Mouse (Mus musculus): ENCODE results near the gene Supt5. TPM values are rescaled to one million over a fixed set of nuclear protein-coding genes. Genes with fewer than 3 reads are reported as not detected.

Gene Supt5
- polyA plus RNA-seq, 1 experiment, result 106 TPM

DNA sequence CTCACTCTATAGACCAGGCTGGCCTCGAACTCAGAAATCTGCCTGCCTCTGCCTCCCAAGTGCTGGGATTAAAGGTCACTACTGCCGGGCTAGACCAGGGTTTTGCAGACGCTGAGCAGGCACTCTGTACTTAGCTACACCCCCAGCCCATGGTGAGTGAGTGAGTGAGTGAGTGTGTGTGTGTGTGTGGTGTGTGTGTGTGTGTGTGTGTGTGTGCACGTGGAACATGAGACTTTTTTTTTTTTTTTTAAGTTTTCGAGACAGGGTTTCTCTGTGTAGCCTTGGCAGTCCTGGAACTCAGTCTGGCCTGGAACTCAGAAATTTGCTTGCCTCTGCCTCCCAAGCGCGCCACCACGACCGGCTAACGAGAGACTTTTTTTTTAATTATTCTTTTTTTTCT, 36.1 kb upstream of the Supt5 start:
- DNase-seq (ENCODE audit: low read depth), result no peak

DNA sequence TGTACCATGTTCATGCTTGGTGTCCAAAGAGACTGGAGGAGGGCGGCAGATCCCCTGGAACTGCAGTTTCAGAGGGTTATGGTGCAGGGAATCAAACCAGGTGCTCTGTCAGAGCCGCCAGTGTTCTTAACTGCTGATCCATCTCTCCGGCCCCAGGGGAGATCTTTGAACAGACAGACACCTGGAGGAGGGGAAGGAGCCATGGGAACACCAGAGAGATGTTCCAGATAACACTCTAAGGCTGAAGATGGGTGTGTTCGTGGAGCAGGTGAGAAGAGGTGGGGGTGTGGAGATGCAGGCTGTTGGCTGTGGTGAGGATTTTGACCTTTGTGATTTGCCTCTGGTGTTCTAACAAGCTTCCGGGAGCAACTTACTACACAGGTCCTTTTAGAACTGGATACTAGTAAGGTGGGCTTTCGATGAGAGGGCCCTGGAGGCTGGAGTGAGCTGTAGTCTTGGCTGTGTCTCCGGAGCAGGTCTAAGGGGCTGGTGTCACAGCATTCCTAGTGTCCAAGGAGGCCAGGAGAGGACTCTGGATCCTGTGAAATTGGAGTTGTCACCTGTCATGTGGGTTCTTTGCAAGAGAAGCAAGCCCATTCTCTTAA, 35.4 kb upstream of the Supt5 start:
- no peak for DNase-seq (ENCODE audit: low read depth)

DNA sequence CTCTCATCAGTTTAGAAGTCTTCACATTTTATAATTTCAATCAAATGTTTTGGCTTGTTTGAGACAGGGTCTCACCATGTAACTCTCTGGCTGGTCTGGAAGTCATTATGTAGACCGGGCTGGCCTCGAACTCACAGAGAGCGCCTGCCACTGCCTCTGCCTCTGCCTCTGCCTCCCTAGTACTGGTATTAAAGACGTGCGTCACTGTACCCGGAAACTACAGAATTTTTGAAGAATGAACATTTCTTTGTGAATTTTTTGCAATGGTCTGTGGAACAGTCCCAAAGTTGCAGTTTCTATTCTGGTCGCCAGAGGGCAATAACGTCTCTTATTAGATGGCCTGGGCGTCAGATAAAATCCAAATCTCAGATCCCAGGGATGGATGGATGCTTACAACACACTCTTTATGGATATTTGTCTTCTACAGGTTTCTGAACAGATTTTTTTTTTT, 34.6 kb upstream of the Supt5 start:
- no peak for DNase-seq (ENCODE audit: low read depth)

DNA sequence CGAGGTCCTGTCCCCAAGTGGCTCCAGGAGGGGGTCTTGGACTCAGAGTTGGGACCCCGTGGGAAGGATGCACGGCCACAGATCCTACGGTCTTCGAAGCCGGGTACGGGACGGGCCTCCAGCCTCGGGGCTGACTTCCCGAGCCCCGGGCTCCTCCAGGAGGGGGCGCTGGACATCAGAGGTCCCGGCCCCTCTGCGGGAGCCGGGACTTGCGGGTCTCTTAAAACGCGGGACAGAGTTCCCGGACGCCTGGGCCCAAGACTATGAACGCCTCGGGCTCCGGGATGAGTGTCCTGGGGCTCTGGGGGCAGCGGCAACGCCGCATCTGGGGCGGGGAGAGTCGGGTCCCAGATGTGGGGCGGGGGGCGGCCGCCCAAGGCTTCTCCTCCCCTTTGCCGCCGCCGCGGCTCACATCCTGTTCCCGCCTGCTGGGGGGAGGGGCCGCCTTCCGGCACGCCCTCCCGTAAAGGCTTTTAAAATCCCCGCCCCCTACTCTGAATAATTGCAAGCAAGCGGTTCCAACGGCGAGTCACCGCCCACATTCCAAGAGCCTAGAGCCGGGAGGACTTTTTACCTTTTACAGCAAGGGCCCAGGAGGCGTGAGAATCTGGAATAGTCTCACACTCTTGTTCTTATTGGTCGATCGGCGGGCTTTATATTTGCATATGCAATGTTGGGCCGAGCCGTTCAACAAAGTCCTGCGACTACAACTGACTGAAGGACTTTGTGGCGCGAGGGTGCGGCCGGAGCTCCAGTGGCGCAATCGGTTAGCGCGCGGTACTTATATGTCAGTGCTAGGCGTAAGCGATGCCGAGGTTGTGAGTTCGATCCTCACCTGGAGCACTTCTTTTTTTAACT, 33.9 kb upstream of the Supt5 start, which contains the start of gene Plekhg2:
TSS of gene Plekhg2 (minus strand) at position 349 of the 858 bp plus-strand sequence.
- DNase-seq (ENCODE audit: low read depth), result no peak

DNA sequence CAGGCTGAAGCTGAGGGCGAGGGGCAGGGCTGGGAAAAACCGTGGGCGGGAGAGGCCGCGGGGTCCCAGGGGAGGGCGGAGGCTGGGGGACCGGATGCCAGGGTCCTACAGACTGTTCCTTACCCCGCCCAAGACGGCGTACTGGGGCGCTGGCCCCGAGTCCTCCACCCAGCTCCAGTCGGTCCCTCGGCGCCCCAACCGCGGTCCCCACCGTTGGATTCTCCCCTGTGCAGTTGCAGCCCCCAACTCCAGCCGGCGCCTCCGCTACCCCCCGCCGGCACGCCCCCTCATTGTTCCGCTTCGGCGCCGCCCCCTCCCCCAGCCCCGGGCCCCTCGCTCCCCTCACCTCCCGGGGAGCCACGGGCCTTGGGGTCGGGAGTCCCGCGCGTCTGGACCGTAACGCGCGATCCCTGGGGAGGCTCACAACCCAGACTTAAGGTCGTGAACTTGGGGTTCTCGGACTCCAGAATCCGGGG, 33.0 kb upstream of the Supt5 start:
- no peak for DNase-seq (ENCODE audit: low read depth)

DNA sequence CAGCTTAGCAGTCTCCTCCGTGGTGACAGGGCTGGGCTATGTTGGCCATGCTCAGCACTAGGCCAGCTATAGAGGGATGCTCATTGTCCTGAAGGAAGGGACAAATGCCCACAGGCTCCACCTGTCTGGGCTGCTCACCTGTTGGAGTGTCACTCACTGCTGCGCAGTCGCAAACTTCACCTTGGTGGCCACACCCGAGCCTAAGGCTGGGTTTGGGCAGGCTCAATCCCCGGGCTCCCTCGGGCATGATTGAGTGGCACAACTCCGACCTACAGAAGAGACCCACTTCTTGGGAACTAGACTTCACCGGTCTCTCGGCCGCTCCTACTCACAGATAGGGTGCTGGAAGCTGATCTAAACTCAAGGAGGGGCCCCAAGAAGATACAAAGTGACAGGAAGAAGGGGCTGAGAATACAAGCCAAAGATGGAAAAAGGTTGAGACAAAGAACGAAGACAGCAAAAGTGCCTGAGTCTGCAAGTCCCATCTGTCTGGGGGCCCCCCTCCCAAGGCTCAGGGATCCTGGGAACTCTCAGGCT, 32.5 kb upstream of the Supt5 start:
- no peak for DNase-seq (ENCODE audit: low read depth)

DNA sequence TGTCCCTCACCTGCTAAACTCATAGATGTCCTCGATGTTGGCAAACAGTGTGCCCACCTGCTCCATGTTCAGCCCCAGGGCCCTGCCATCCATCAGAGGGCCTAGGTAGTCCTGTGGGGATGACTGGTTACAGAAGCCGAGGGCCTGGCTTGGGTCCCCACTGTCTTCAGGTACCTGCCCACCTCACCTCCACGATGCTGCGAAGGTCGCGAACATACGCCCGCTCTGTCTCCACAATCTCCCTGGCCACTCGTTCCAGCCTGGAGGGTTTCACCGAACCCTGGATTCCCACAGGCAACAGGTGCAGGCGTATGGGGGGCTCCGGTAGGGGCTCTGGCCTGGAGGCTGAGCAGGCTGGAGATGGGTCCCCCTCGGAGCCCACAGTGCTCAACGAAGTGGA, 31.5 kb upstream of the Supt5 start:
- DNase-seq (ENCODE audit: low read depth), result no peak

DNA sequence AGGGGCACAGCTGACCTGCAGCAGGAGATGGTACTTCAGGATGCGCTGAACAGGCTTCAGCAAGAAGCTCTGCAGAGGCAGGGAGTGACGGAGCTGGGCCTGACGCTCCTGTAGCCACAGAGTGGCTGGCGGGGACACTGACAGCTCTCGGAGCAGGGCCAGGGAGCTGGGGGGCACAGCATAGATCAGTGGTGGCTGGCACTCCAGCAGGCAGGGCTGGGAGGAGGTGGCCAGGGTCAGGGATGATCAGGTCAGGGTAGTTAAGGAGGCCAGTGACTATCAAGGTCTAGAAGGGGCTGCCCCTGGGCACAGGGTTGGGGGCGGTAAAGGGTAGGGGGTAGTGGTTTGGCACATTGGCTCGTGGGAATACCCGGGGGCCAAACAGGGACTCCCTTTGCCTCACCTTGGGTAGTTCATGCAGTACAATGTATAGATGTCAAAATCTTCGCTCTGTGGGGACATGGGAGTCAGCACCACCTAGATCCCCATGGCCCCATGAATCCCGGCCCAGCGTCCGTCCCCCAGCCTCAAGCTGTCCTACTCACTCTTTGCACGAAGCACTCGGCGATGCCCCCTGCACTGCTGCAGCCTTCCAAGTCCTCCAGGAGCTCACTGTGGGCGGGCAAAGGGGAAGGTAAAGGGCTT, 29.9 kb upstream of the Supt5 start:
- DNase-seq (ENCODE audit: low read depth), result no peak

DNA sequence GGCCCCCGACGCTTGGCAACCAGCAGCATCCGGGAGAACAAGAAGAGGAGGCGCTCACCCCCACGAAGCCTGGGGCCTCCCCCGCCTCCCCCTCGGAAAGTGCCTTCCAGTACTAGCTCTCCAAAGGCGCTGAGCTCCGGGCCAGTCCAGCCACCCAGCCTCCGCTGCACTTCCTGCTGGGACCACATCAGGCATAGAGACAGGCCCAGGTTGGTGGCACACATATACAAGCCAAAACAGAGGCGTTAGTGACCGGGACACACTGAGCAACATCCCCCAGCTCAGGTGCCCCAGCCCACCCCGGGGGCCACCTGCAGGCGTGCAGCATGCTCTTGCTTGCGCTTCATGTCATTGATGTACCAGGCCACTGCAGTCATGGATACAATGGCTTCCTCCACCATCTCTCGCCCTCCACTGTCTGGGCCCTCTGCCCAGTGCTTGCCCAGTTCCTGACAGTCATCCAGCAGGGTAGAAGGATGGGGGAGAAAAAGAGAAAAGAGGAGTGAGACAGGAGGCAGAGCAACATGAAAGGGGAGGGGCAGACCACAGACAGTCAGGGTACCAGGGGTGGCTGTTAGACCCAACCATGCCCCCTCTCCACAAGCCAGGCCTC, 29.2 kb upstream of the Supt5 start:
- no peak for DNase-seq (ENCODE audit: low read depth)

DNA sequence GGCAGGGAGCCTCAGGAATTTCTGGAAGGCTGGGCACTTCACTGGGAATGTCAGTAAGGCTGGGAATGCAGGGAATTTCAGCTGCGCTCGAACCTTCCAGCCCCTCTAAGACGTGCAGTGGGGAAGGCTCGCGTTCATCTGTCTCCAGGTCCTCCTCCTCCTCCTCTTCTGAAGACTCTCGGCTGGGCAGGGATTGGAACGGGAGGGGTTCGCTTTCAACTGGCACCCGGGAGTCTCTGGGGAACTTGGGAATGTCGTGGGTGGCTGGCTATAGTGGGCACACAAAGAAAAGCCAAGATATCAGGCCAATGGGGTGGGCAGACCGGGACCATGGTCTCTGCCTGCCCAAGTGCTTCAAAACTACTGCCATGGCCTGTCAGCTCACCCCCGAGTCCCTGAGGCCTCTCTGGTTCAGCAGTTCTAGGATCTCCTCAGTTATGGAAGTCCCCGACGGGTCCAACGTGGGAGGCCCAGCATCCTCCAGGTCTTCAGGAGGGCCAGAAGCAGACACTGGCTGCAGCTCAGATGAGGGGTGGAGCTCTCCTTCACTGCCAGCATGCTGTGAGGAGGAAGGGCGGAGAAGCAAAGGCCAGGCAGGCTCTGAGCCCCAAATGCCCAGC, 24.0 kb upstream of the Supt5 start:
- no peak for DNase-seq (ENCODE audit: low read depth)

DNA sequence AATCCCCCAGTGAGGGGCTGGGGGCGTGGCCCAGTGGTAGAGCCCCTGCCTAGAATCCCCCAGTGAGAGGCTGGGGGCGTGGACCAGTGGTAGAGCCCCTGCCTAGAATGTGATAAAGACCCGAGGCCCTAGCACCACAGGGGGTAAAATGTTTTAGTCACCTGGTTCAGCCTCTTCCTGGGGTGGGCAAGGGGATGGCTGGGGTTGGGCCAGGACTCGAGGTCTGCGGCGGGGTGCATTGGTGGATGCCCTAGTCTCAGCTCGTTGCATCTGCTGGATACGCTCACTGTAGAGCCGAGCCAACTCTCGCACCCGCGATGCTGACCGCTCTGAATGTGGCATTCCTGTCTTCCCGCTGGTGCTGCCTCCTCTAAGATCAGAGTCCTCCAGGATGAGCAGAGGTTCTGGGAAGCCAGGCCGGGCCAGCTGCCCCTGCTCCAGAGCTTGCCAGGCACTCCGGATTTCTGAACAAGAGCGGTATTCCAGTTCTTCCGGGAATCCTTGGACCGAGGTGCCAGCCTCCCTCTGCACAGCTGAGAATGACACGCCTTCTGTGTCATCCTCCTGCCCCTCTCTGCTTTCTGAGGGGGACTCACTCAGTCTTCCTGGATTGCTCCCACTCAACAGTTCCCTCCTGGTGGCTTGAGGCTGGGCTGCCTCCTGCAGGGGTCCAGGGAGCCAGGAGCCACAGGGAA, 23.2 kb upstream of the Supt5 start:
- DNase-seq (ENCODE audit: low read depth), result no peak

DNA sequence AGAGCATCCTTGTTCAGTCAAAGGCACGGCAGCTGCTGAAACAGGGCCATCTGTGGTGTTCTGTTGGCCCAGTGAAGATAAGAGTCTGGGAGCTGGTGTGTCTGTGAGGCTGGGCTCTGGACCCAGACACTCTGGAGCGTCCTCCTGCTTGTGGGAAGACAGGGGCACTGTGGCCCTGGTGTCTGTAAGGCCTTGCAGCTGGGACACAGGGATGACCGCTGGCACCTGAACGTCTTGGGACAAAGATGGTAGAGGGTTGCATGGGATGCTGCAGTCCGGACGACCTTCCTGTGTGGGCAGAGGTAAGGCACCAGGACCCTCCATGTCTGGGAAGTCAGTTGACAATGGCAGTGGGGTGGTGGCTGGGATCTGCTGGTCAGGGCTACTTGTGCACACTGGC, 21.7 kb upstream of the Supt5 start:
- DNase-seq (ENCODE audit: low read depth), result no peak

DNA sequence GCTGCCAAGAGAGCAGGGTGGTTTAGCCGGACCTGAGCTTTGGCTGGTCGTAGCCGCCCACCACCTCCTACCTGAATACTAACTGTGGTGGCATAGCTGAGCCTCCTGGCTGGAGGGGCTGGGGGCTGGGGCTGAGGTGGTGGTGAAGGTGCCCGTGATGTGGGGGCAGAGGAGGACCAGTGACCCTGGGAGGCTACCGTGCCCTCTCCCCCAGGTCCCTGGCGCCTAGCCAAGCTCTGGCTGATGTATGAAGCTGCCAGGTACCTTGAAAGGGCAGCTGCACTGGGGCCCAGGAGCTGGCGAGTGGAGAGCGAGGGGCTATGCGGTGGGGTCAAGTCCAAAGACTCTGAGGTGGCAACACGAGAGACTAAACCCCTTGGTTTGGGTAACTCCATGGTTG, 21.3 kb upstream of the Supt5 start:
- DNase-seq (ENCODE audit: low read depth), result no peak

DNA sequence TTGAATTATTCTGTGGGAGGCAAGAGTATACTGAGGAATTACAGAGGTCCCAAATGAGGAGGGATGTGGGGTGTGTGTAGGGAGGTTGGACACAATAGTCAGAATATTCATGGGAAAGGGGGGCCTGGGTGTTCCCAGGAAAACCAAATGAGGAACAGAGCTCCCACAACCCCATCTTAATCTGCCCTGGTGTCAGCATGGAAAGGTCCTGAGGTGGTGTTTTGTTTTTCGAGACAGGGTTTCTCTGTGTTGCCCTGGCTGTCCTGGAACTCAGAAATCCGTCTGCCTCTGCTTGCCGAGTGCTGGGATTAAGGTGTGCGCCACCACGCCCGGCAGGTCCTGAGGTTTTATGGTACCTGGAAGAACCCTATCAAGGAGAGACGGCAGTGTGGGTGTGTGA, 19.9 kb upstream of the Supt5 start:
- DNase-seq (ENCODE audit: low read depth), result no peak

DNA sequence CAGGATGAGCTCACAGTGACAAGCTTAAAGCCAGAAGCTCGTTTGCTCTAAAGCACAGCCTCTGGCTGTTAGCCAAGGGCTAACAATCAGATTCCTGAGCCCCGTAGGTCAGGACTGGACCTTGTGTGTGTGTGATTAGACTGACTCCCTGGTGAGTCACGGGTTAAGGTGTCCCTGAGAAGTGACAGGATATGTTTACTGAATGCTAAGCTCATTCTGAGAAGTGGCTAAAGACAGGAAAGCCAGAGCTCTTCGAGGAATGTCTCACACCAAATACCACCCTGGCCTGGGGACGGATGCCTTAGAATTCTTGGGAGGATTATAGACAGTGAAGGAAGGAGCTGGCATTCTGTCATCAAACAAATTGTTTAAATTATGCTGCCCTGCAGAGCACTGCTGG, 19.4 kb upstream of the Supt5 start:
- DNase-seq (ENCODE audit: low read depth), result no peak

DNA sequence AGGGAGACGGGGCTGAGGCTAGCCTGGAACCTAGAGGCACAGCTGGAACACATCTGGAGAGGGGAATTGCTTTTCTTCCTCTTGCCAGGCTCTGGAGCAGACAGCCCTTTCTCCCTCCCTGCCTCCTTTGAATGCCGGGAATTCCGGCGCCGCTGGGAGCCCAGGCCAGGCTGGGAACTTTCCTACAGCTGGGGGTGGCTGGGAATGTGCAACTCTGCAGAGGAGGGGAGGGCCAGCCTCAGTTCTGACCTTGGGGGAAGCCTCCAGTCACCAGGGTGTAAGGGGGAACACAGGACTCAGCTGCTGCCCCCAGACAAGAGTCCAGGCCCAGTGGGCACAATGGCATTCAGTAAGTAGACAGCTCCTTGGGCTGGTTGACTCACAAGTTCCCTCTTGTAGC, 18.4 kb upstream of the Supt5 start:
- no peak for DNase-seq (ENCODE audit: low read depth)

DNA sequence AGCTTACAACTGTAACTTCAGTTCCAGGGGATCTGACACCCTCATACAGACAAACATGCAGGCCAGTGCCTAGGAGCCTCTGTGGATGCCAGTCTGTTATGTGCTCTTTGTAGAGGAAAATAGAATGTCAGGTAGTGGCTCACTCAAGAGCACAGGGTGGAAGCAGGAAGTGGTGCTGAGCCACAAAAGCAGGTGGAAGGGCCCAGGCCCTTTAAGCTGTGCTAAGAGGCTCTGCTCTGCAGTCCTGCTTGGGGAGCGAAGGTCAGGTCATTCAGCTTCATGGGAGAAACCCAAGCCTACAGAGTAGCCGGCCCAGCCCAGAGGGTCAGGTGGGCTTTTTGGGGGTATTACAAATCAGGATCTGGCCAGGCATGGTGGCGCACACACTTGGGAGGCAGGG, 16.7 kb upstream of the Supt5 start:
- no peak for DNase-seq (ENCODE audit: low read depth)

DNA sequence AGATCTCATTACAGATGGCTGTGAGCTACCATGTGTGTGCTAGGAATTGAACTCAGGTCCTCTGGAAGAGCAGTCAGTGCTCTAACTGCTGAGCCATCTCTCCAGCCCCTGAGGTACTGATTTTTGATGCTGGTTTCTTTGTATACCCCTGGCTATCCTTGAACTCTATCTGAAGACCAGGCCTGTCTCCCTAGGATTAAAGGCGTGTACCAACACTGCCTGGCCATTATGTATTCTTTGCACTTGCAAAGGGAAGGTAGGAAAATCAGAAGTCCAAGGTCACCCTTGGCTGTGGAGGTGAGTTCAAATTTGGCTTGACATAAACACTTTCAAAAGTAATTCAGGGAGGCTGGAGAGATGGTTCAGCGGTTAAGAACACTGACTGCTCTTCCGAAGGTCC, 16.1 kb upstream of the Supt5 start:
- no peak for DNase-seq (ENCODE audit: low read depth)

DNA sequence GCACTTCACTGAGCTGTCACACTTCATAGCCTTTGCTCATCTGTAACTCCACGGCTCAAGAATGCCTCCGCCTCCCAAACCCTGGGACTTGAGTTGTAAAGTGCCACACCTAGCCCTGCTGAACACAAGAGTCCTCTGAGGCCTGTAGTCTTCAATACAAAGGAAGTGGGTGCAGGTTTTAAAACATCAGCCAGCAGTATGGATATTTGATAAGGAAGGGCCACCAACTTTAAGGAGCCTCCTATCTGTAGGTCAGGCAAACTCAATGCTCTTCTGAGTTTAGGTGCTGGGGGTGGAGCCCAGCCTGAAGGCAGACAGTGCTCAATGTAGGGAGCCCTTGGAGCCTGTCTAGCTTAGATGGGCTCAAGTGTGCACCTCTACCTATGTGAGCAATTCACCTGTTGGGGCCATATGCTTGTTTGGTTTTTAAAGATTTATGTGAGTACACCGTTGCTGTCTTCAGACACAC, 15.6 kb upstream of the Supt5 start:
- DNase-seq (ENCODE audit: low read depth), result no peak

DNA sequence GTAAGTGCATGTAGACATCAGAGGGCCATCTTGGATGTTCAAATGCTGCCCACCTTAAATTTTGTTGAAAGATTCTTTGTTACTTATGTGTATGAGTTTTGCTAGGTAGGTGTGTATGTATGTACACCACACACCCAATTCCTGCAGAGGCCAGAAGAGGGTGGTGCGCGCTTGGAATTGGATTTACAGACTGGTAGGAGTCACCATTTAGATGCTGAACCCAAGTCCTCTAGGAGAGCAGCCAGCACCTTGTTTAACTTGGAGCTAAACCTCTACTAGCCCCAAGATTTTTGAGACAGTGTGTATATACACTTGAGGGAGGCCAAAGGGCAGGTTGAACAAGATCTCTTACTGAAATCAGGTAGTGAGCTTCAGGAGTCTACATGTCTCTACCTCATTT, 14.7 kb upstream of the Supt5 start:
- DNase-seq (ENCODE audit: low read depth), result no peak

DNA sequence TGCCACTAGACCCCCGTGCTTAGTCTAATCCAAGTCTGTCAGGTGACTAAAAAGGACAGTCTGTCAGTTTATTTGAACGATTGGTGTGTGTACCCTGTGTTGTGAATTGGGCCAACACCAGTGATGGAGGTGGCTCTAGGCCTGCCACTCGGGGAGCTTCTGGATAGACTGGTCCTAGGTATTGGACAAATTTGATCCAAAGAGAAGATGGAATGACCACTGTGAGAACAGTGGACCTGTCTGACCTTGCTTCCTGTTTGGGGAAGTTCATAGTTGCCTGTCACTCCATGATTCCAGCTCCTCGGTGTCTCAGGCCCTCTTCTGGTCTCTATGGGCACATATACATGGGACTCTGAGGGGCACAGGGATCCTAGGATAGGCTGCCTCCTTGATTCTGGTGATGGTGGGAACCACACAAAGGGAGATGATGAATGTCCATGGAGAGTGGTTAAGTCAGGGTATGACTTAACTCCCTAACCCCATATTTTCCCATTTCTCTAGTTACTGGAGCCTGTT, 13.2 kb upstream of the Supt5 start:
- DNase-seq (ENCODE audit: low read depth), result no peak

Measured in gonadal fat pad, adult 2 months (tissue).